Mouse (Mus musculus) right cerebral cortex, adult 18-20 months (tissue): ENCODE results near the gene Reg4.

Experiments
- DNase-seq: peaks from one replicate; pipeline ENCODE4 v3.0.0; 2022; ENCODE audit warnings: mixed read lengths

The Reg4 gene

DNA sequence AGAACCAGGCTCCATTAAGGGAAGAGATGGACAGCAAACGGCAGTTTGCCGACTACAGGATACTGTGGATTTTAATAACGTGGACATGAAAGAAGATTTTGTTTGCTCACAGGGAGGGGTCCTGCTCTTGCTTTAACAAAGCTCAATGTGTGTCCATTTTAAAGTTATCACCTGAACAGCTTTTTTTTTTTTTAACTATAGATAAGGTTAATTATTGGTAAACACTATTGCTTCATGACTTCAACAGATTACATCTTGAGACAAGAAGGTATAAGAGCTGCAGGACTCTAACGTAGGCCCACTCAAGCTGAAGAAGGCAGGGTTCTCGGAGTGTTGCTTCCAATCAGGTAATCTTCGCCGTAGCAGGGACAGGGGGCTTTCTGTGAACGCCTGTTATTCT is at the start of gene Reg4:
TSS of gene Reg4 (plus strand) at position 301 of the 400 bp plus-strand sequence.
- no peak for DNase-seq

DNA sequence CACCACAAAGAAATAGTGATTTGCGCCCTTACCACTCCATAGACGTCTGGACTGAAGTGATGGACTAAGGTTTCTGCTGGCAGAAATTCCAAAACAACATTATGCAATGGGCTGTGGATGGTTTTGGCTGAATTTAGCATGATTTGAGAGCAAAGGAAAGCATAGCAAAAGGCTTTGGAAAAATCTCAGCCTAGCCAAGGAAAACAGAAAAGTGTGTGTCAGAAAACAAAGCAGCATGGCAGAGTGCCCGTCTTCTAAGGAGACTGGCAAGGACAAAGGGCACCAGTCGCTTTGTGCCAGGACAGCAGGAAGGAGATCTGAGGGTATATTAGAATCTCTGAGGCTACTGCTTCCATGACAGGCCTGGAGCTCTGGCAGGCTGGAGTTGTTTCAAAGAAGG is 43.6 kb upstream of the Reg4 start:
- DNase-seq = peak; percentile 23

DNA sequence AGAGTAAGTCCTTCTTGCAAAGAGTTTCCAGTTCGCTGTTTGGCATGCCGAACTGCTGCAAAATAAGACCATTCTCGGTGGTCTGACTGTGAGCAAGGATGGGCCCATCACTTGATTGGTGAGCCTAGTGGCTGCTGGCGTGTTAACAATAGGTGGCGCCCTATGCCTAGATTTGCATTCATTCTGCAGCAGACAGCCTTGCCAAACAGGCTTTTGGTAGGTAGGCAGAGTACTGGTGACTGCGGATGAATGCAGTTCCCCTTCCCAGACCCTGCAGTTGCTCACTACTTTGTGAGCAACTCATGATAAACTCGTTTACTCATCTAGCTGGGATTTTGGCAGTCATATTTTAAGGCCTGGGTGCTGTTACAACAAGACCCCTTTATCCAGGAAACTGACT is 41.2 kb upstream of the Reg4 start:
- DNase-seq = peak; percentile 28

DNA sequence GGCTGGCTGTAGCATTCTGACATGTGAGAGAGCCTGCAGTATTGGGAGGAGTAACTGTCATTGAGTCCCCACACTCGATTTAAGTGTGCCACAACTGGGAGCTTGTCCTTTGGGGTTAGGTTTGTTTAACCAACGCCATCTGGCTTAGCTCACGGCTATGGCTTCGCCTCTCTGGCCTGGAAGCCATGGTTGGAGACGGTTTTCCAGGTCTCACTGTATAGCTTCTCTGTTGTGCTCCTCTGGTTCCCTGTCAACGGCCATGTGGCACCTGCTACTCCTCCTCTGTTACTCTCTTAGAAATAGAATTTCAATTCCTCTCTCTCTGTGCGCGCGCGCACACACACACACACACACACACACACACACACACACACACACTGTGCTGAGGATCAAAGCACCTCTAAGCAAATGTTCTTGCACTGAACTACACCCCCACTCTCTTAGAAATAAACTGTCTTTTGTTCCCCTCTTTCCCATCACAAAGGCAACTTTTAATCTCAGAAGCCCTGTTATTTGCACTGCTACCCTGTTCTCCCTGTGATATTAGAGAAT is 36.7 kb upstream of the Reg4 start:
- no peak for DNase-seq

GRCm38 (mm10) chr3:98187777-98188176 is 34.2 kb upstream of the Reg4 start:
- no peak for DNase-seq

- no peak for DNase-seq
These were observed 24.0 kb upstream of the Reg4 start for GRCm38 (mm10) chr3:98197711-98198532.

DNA sequence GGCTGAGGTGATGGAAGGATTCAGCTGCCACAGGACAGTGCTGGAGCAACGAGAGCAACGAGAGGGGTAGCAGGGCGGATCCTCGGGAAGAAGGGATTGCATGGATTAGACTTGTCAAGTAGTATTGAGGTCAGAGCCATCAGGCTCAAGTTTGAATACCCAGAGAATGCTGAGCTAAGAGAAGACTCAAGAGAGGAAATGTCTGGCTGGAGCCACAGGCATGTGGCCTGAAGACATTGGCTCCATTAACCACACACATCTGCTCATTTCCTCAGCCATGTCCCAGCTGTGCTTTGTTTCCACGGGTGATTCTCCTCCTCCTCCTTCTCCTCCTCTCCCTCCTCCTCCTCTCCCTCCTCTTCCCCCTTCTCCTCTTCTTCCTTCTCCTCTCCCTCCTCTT is 22.2 kb upstream of the Reg4 start:
- no peak for DNase-seq

DNA sequence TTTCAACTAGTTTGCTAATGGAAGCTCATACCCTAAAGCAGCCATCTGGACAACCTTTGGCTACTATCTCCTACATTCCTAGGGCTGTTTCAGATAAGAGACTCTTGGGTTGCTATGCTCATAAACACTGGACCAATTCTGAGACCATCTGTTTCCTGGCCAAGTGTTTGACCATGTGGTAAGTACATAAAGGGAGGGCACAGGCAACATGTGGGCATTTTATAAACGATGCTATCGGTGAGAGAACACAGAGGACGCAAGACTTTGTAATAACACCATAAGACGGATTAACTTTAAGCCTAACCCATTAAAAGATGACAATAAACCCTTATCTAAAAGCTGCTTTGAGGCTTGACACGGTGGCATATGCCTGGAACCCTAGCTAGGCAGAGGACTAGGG is 18.7 kb upstream of the Reg4 start:
- no peak for DNase-seq

- DNase-seq = no peak
These were observed 15.0 kb upstream of the Reg4 start for GRCm38 (mm10) chr3:98206977-98207376.

GRCm38 (mm10) chr3:98209161-98209560 is 12.8 kb upstream of the Reg4 start:
- no peak for DNase-seq

DNA sequence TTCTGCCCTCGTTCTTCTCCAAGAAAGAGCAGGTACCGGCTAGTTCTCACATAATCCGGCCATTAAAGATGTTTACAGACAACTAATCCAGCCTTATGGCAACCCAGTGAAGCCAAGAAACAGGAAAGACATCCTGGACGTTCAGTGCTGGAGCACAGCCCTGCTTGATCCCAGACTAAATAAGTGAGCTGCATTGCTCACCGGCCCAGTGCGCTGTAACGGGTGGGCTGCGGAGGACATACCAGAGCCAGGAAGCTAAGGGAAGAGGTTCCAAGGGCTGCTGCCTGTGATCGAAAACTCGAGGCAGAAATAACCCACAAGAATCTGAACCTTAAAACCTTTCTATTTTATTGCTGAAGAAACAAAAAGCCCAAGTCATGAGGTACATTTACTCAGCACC is 11.1 kb upstream of the Reg4 start:
- no peak for DNase-seq

GRCm38 (mm10) chr3:98211301-98212081 is 10.5 kb upstream of the Reg4 start:
- DNase-seq = peak; percentile 76

- DNase-seq = no peak
These were observed 5.7 kb upstream of the Reg4 start for GRCm38 (mm10) chr3:98216296-98216695.

DNA sequence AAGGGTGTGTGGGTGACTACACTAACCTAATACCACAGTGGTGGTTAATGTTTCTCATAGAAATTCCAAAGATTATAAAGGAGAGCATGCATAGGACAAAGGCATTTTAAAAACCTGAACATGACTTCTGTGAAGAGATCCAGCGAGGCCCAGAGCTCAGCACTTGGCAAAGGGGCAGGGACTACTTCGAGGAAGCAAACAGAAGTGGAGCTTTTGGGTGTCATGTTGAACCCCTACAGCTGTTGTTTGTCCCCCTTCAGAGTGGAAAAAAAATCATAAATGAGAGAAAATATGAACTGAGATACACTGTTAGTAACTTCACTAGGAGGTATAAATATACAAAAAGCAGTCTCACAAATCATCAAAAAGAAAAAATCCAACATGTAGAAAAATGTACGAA is 1.3 kb downstream of the Reg4 start:
- no peak for DNase-seq

- DNase-seq = peak; percentile 77
These were observed 2.0 kb downstream of the Reg4 start for GRCm38 (mm10) chr3:98223783-98224580.

DNA sequence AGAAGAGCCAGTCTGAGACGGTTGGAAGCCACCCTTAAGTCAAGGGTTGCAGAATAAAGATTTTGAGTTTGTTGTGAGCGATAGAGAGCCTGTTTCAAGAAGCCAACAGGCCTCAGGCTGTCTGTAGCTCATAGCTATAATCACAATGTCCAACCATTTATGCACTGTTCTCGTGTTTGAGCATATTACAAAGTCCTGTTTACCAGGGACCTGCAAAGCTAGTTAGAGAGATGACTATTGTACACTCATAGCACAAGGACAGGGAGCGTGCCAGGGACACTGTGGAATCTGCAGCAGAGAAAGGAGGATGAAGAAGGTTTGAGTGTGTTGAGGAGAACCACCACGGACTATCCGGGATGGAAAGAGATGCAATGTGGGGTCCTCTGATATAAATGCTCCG is 3.0 kb downstream of the Reg4 start:
- DNase-seq = no peak

GRCm38 (mm10) chr3:98225746-98226145 is 3.8 kb downstream of the Reg4 start:
- DNase-seq = no peak

DNA sequence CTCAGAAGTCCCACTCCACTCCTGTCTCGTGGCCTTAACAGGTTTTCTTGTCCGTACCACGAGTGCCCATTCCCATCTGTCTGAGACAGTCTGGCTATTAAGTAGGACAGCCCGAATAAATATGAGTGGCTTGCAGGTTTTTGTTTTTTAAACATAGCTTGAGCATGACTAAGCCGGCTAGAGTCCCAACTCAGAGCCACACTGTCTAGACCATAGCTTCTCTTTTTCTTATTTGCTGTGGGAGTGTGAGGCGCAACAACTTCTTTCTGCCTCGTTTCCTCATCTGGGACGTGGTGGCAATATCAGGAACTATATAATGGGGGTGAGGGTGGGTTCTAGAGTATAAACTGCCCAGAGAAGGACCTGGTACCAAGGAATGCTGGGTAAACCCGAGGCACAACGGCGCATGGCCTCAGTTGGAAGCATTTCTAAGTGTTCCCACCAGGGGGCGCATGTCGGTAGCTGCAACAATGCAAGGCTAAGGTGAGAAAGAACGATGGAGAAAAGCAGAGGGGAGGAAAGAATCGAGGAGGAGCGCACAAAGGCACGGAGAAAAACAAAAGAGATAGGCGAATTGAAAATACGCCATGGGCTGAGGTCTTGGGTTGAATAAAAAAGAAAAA is 5.1 kb downstream of the Reg4 start:
- peak; percentile 78 for DNase-seq

DNA sequence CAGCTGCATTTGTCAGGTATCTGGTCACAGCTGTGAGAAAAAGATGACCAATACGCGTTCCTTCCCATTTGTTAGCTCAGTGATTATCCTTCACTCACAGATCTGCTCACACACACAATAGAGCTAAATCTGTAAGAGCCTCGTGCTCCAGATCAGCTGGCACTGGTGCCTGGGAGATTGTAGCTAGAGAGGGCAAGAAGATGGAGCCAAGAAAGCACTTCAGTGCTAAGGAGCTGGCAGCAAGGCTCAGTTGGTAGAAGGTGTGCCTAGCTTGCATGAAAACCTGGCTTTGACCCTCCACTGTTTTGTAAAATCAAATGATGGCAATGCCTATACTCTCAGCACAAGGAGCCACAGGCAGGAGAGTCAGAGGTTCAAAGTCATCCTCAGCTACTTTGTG is 5.8 kb downstream of the Reg4 start:
- DNase-seq = no peak

DNA sequence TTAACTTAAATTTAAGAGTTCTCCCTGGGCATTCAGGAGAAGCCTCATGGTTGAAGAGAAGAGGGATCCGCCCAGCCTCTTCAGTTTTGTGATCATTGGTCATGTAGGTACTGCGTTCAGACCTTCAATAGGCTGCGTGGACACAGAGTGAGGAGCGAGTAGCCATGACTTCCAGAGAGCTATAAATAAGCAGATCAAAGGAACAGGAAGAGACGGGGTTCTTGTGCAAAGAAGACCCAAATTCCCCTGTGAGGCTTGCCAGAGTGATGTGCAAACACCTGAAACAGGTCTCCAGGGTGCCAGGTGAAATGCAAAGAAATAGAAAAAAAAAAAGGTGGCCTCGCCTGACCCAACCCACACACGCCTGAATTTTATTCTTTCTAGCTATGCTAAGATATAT is 8.0 kb downstream of the Reg4 start:
- DNase-seq = no peak

DNA sequence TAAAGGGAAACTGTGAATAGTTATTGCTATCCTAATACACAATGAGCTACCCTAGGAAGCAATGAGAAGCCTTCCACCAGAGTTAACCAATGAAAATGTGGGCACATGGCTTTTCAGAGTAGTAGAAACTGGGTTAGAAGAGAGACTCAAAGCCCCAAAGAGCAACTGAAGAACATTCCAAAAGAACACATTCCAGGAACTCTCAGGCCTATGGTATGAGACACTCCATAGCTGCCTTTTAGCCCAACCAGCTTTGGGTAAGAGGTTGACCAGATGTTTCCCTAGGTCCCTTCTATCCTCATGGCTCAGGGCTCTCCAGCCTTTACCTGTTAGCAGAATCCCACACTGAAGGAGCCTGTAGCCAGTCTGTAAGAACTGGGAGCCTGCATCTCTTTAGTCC is 11.5 kb downstream of the Reg4 start:
- DNase-seq = no peak

DNA sequence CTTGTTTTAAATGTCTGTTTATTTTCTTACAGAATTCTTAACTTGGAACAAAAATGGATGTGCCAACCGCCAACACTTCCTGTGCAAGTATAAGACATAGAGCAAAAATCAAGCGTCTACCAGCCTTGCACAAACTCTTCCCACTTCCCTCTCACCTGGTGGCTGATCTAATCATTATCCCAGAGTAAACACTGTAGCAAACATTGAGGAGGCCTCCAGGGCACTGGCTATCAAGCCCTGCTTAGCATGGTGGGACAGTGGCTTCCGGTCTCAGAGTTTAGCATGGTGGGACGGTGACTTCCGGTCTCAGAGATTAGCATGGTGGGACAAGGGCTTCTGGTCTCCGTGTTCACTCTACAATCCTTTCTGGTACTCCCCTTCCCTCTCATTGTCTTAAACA is 14.3 kb downstream of the Reg4 start:
- DNase-seq = no peak

DNA sequence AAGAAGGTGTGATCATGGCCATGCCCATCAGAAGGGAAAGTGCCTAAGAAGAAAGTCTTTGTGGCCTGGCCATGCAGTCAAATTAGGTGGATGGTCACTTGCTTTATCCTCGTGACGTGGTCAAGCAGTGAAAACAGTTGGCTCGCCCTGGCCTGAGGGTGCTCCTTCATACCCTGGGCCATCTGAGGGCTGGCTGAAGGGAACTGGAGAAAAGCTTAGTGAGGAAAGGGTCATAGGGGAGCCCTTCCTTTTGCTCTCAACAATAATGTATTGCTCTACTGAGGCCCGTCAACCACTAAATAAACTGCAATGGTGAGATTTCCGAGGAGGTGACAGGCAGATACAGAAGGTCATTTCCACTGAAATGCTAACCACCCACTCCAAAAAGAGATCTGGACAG is 15.3 kb downstream of the Reg4 start:
- DNase-seq = no peak
